Mouse (Mus musculus): ENCODE measurements around the gene Aloxe3. TPM values are rescaled to one million over a fixed set of nuclear protein-coding genes. Genes with fewer than 3 reads are reported as not detected.

Aloxe3 gene
- total RNA-seq, 1 experiment from 2014 or later, result not detected

- no peak for ATAC-seq (replicated peaks; ENCODE audit: low read depth, poor library complexity, severe bottlenecking)
These were observed 29.7 kb downstream of the Aloxe3 start for GRCm38 (mm10) chr11:69155351-69155750.

GRCm38 (mm10) chr11:69156800-69157199, 31.1 kb downstream of the Aloxe3 start, which contains the start of gene Alox12b:
Gene Alox12b (plus strand): TSS chr11:69156989.
- ATAC-seq (replicated peaks; ENCODE audit: low read depth, poor library complexity, severe bottlenecking), result peak; percentile 39; the same call in 1 of the 2 replicates

GRCm38 (mm10) chr11:69169313-69169712, 43.6 kb downstream of the Aloxe3 start:
- ATAC-seq (replicated peaks; ENCODE audit: low read depth, poor library complexity, severe bottlenecking), result no peak

- peak; percentile 67; the same call in 1 of the 2 replicates for ATAC-seq (replicated peaks; ENCODE audit: low read depth, poor library complexity, severe bottlenecking)
These were observed 45.9 kb downstream of the Aloxe3 start for GRCm38 (mm10) chr11:69171626-69172025.

GRCm38 (mm10) chr11:69172606-69173005, 46.9 kb downstream of the Aloxe3 start:
- ATAC-seq (replicated peaks; ENCODE audit: low read depth, poor library complexity, severe bottlenecking), result no peak

GRCm38 (mm10) chr11:69174722-69175121, 49.0 kb downstream of the Aloxe3 start:
- no peak for ATAC-seq (replicated peaks; ENCODE audit: low read depth, poor library complexity, severe bottlenecking)

GRCm38 (mm10) chr11:69178525-69178924, 52.8 kb downstream of the Aloxe3 start:
- ATAC-seq (replicated peaks; ENCODE audit: low read depth, poor library complexity, severe bottlenecking), result no peak

GRCm38 (mm10) chr11:69179512-69179911, 53.8 kb downstream of the Aloxe3 start:
- no peak for ATAC-seq (replicated peaks; ENCODE audit: low read depth, poor library complexity, severe bottlenecking)

GRCm38 (mm10) chr11:69180120-69180519, 54.4 kb downstream of the Aloxe3 start:
- ATAC-seq (replicated peaks; ENCODE audit: low read depth, poor library complexity, severe bottlenecking), result no peak

- no peak for ATAC-seq (replicated peaks; ENCODE audit: low read depth, poor library complexity, severe bottlenecking)
These were observed 59.3 kb downstream of the Aloxe3 start for GRCm38 (mm10) chr11:69185031-69185430.

GRCm38 (mm10) chr11:69185936-69186335, 60.2 kb downstream of the Aloxe3 start:
- no peak for ATAC-seq (replicated peaks; ENCODE audit: low read depth, poor library complexity, severe bottlenecking)

GRCm38 (mm10) chr11:69192840-69193239, 67.1 kb downstream of the Aloxe3 start:
- ATAC-seq (replicated peaks; ENCODE audit: low read depth, poor library complexity, severe bottlenecking), result peak; percentile 63; the same call in 1 of the 2 replicates

- ATAC-seq (replicated peaks; ENCODE audit: low read depth, poor library complexity, severe bottlenecking), result no peak
These were observed 71.1 kb downstream of the Aloxe3 start for GRCm38 (mm10) chr11:69196766-69197165.

GRCm38 (mm10) chr11:69197194-69197593, 71.5 kb downstream of the Aloxe3 start:
- ATAC-seq (replicated peaks; ENCODE audit: low read depth, poor library complexity, severe bottlenecking), result 0 out of 2 replicates have a peak, but pooled peaks have one; percentile 25

GRCm38 (mm10) chr11:69197743-69198142, 72.0 kb downstream of the Aloxe3 start, which contains the start of gene Alox8:
Gene Alox8 (minus strand): TSS chr11:69197843.
- ATAC-seq (replicated peaks; ENCODE audit: low read depth, poor library complexity, severe bottlenecking), result no peak

Other genes with a start within 250 kb of the Aloxe3 start
- gene Rnf222, start 237.3 kb upstream of the Aloxe3 start, total RNA-seq (2017), result 0.23 TPM in 1 of 2 replicates, not detected in the other
- gene Rpl26, start 224.3 kb upstream of the Aloxe3 start, total RNA-seq (2017), result 5,501 and 6,055 TPM in 2 replicates
- not detected in 2 replicates for gene Odf4, start 198.8 kb upstream of the Aloxe3 start, total RNA-seq (2017)
- 0.14 and 1.1 TPM in 2 replicates for gene Arhgef15, start 168.4 kb upstream of the Aloxe3 start, total RNA-seq (2017)
- 1.4 and 2.1 TPM in 2 replicates for gene Slc25a35, start 157.8 kb upstream of the Aloxe3 start, total RNA-seq (2017)
- gene Rangrf, start 150.7 kb upstream of the Aloxe3 start, total RNA-seq (2017), result 36.7 and 39.4 TPM in 2 replicates
- gene Pfas, start 117.4 kb upstream of the Aloxe3 start, total RNA-seq (2017), result 50.5 and 57.2 TPM in 2 replicates
- gene Ctc1, start 110.0 kb upstream of the Aloxe3 start, total RNA-seq (2017), result 18.0 and 30.8 TPM in 2 replicates
- gene Aurkb, start 80.2 kb upstream of the Aloxe3 start, total RNA-seq (2017), result 89.5 and 121 TPM in 2 replicates
- gene Borcs6, start 66.2 kb upstream of the Aloxe3 start, total RNA-seq (2017), result 4.5 and 5.4 TPM in 2 replicates
- 23.2 and 26.3 TPM in 2 replicates for gene Tmem107, start 55.1 kb upstream of the Aloxe3 start, total RNA-seq (2017)
- gene Vamp2, start 37.4 kb upstream of the Aloxe3 start, total RNA-seq (2017), result 7.1 and 10.0 TPM in 2 replicates
- gene Per1, start 30.7 kb upstream of the Aloxe3 start, total RNA-seq (2017), result 9.3 and 16.9 TPM in 2 replicates
- not detected in 2 replicates for gene Hes7, start 5.5 kb upstream of the Aloxe3 start, total RNA-seq (2017)
- not detected in 2 replicates for gene 9130213A22Rik, start 3.3 kb upstream of the Aloxe3 start, total RNA-seq (2017)
- gene Alox12b, start 31.1 kb downstream of the Aloxe3 start, total RNA-seq (2017), result not detected in 2 replicates
- not detected in 2 replicates for gene Alox8, start 71.9 kb downstream of the Aloxe3 start, total RNA-seq (2017)
- 0.14 TPM in 1 of 2 replicates, not detected in the other for gene Gucy2e, start 111.1 kb downstream of the Aloxe3 start, total RNA-seq (2017)
- gene Cntrob, start 197.9 kb downstream of the Aloxe3 start, total RNA-seq (2017), result 20.3 and 26.5 TPM in 2 replicates
- 75.4 and 87.8 TPM in 2 replicates for gene Trappc1, start 198.1 kb downstream of the Aloxe3 start, total RNA-seq (2017)
- 0.05 TPM in 1 of 2 replicates, not detected in the other for gene Kcnab3, start 200.4 kb downstream of the Aloxe3 start, total RNA-seq (2017)
- 8.3 and 9.0 TPM in 2 replicates for gene Rnf227, start 214.6 kb downstream of the Aloxe3 start, total RNA-seq (2017)
- gene Chd3, start 243.5 kb downstream of the Aloxe3 start, total RNA-seq (2017), result 64.5 and 68.0 TPM in 2 replicates

Measured in common myeloid progenitor, adult 5-6 weeks (primary cell).